Mouse (Mus musculus): ENCODE measurements around the gene Gm10778. TPM values are rescaled to one million over a fixed set of nuclear protein-coding genes. Genes with fewer than 3 reads are reported as not detected.
A peak's percentile ranks its signal among the peaks of the same experiment; 100 is the strongest.

Gene Gm10778
- polyA plus RNA-seq, 2 experiments, result 0.67 to 0.97 TPM

- TF ChIP-seq CTCF (IDR thresholded peaks at IDR 0.05; ENCODE audit: low read depth) (no peak), EP300 (IDR thresholded peaks at IDR 0.05; ENCODE audit: low read depth) (no peak)
- DNase-seq (ENCODE audit: low read depth in 3 of 3, low spot score in 3 of 3) (no peak), ATAC-seq (ENCODE audit: insufficient read depth) (no peak)
- no peak overlapping the region for H3K27ac ChIP-seq
- no peaks in the 10 kb centered on the region for H3K9me3 ChIP-seq (ENCODE audit: control insufficient read depth, low read length)
- 0 out of 4 replicates have a peak, but pooled peaks cover 0 to 6% of the 10 kb centered on the region in 2 experiments for H3K4me1 ChIP-seq (replicated peaks; ENCODE audit: control insufficient read depth in 2 of 2, insufficient read depth in 2 of 2, low read length in 1 of 2)
- no peak overlapping the region for H3K9ac ChIP-seq (replicated peaks)
- WGBS (ENCODE audit: insufficient replicate concordance), result 63% methylated on average over 5 of the region's 5 CpGs
- H3K36me3 ChIP-seq (replicated peaks; ENCODE audit: control insufficient read depth, insufficient read depth, low read depth), result no peaks in the 10 kb centered on the region
- no peaks in the 10 kb centered on the region for H3K27me3 ChIP-seq (ENCODE audit: control insufficient read depth, insufficient read depth, low read length)
- H3K4me3 ChIP-seq (ENCODE audit: insufficient read depth in 1 of 2, low read depth in 2 of 2, low read length in 2 of 2), result no peak overlapping the region
- H3K4me2 ChIP-seq (ENCODE audit: low read depth), result no peak overlapping the region
Measured at GRCm38 (mm10) chr10:81619976-81620375, 28.9 kb upstream of the Gm10778 start.

DNA sequence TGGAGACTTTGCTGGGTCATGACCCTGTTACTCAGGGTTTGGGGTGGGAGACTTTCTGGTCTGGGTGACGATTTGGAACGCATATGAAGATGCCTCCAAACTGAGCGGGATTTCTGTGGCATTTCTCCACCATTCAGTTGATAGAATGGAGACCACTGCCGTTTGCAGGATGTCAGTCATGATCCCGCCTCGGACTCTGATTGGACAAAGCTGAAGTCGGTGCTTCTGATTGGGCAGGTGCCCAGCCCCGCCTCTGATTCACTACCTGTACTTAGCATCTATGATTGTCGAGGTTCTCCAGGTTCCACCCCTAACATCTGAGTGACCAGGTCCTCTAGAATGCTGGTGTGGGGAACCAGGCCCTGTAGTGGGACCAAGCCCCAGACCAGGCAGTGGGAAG, 28.1 kb upstream of the Gm10778 start:
- no peaks in the 10 kb centered on the region for H3K27me3 ChIP-seq (ENCODE audit: control insufficient read depth, insufficient read depth, low read length)
- H3K4me1 ChIP-seq (replicated peaks; ENCODE audit: control insufficient read depth in 2 of 2, insufficient read depth in 2 of 2, low read length in 1 of 2), result 0 out of 4 replicates have a peak, but pooled peaks cover 0 to 6% of the 10 kb centered on the region in 2 experiments
- ATAC-seq (ENCODE audit: insufficient read depth) (no peak), DNase-seq (ENCODE audit: low read depth in 3 of 3, low spot score in 3 of 3) (no peak)
- WGBS (ENCODE audit: insufficient replicate concordance), result 43% methylated on average over 9 of the region's 9 CpGs
- H3K36me3 ChIP-seq (replicated peaks; ENCODE audit: control insufficient read depth, insufficient read depth, low read depth), result no peaks in the 10 kb centered on the region
- H3K9me3 ChIP-seq (ENCODE audit: control insufficient read depth, low read length), result no peaks in the 10 kb centered on the region
- H3K27ac ChIP-seq, result no peak overlapping the region
- no peak overlapping the region for H3K4me2 ChIP-seq (ENCODE audit: low read depth)
- no peak overlapping the region for H3K4me3 ChIP-seq (ENCODE audit: insufficient read depth in 1 of 2, low read depth in 2 of 2, low read length in 2 of 2)
- TF ChIP-seq EP300 (IDR thresholded peaks at IDR 0.05; ENCODE audit: low read depth) (no peak), CTCF (IDR thresholded peaks at IDR 0.05; ENCODE audit: low read depth) (no peak)
- no peak overlapping the region for H3K9ac ChIP-seq (replicated peaks)

GRCm38 (mm10) chr10:81623441-81623840, 25.4 kb upstream of the Gm10778 start:
- peaks cover 10 to 18% of the 10 kb centered on the region in 2 experiments for H3K4me1 ChIP-seq (replicated peaks; ENCODE audit: control insufficient read depth in 2 of 2, insufficient read depth in 2 of 2, low read length in 1 of 2)
- H3K4me3 ChIP-seq (ENCODE audit: insufficient read depth in 1 of 2, low read depth in 2 of 2, low read length in 2 of 2), result no peak overlapping the region
- no peaks in the 10 kb centered on the region for H3K27me3 ChIP-seq (ENCODE audit: control insufficient read depth, insufficient read depth, low read length)
- no peak overlapping the region for H3K9ac ChIP-seq (replicated peaks)
- WGBS (ENCODE audit: insufficient replicate concordance), result 42% methylated on average over 8 of the region's 8 CpGs
- H3K36me3 ChIP-seq (replicated peaks; ENCODE audit: control insufficient read depth, insufficient read depth, low read depth), result no peaks in the 10 kb centered on the region
- ATAC-seq (ENCODE audit: insufficient read depth) (no peak), DNase-seq (ENCODE audit: low read depth in 3 of 3, low spot score in 3 of 3) (no peak)
- H3K4me2 ChIP-seq (ENCODE audit: low read depth), result no peak overlapping the region
- TF ChIP-seq CTCF (IDR thresholded peaks at IDR 0.05; ENCODE audit: low read depth) (no peak), EP300 (IDR thresholded peaks at IDR 0.05; ENCODE audit: low read depth) (no peak)
- H3K9me3 ChIP-seq (ENCODE audit: control insufficient read depth, low read length), result no peaks in the 10 kb centered on the region
- H3K27ac ChIP-seq, result no peak overlapping the region

GRCm38 (mm10) chr10:81626101-81626993, 22.5 kb upstream of the Gm10778 start:
- peaks cover 10 to 18% of the 10 kb centered on the region in 2 experiments for H3K4me1 ChIP-seq (replicated peaks; ENCODE audit: control insufficient read depth in 2 of 2, insufficient read depth in 2 of 2, low read length in 1 of 2)
- peak overlapping the region; percentile 88 for H3K27ac ChIP-seq
- H3K27me3 ChIP-seq (ENCODE audit: control insufficient read depth, insufficient read depth, low read length), result no peaks in the 10 kb centered on the region
- no peaks in the 10 kb centered on the region for H3K9me3 ChIP-seq (ENCODE audit: control insufficient read depth, low read length)
- no peak for TF ChIP-seq EP300 (IDR thresholded peaks at IDR 0.05; ENCODE audit: low read depth)
- TF ChIP-seq CTCF (IDR thresholded peaks at IDR 0.05; ENCODE audit: low read depth), result no peak
- H3K9ac ChIP-seq (replicated peaks), result peak overlapping the region; percentile 89
- DNase-seq (ENCODE audit: low read depth in 3 of 3, low spot score in 3 of 3), result no peak
- peak; percentile 1; the same call in 1 of the 2 replicates for ATAC-seq (ENCODE audit: insufficient read depth)
- 74% methylated on average over 22 of the region's 22 CpGs for WGBS (ENCODE audit: insufficient replicate concordance)
- H3K4me2 ChIP-seq (ENCODE audit: low read depth), result peak overlapping the region; percentile 93
- peak overlapping the region; percentile 70 to 90 for H3K4me3 ChIP-seq (ENCODE audit: insufficient read depth in 1 of 2, low read depth in 2 of 2, low read length in 2 of 2)
- no peaks in the 10 kb centered on the region for H3K36me3 ChIP-seq (replicated peaks; ENCODE audit: control insufficient read depth, insufficient read depth, low read depth)
